Mouse (Mus musculus): ENCODE measurements around the gene Col1a1. TPM values are rescaled to one million over a fixed set of nuclear protein-coding genes. Genes with fewer than 3 reads are reported as not detected.

Gene Col1a1
- total and polyA plus RNA-seq, 3 experiments: 0.11 to 0.13 TPM; not detected in 1

DNA sequence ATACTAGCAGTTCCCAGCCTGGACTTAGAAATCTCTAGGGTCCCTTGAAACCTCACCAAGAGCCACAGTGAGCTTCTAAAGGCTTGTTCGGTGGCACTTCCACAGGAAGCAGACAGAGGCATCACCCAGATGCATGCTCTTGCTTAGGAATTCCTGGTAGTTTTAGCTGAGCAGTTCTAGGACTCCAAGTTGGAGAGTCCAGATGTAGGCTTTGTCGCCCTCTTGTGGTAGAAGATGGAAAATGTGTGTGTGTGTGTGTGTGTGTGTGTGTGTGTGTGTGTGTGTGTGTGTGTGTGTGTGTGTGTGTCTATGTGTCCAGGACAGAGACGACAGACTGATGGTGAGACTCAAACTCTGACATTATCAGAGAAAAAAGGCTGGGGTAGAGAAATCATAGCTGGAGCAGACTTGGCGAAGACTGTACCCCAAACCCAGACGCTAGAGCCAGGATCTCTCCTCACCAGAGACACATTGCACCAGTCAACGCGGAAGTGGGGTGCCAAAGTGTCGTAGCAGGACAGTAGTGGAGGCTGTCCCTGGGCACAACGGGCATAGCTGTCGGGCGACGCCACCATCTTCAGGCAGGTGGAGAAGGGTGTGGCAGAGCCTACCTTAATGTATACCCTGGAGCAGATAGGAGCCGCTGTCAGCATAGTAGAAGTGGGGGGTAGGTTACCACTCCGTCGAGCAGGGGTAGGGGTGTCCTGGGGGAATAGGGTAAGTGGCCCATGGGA is 34.4 kb downstream of the Col1a1 start:
- no peak overlapping the region for H3K27ac ChIP-seq (ENCODE audit: insufficient read depth, low read depth)
- DNase-seq (ENCODE audit: extremely low read depth): peak; percentile 68
- no peak overlapping the region for H3K4me3 ChIP-seq (replicated peaks in 1 of 3; ENCODE audit: low read depth in 2 of 3, low read length in 2 of 3, poor library complexity in 1 of 3)
- no peak overlapping the region for H3K4me2 ChIP-seq (ENCODE audit: insufficient read depth, low read depth, poor library complexity, severe bottlenecking)
- peaks cover 15 to 27% of the 10 kb centered on the region in 2 experiments for H3K4me1 ChIP-seq (ENCODE audit: control insufficient read depth in 1 of 2, insufficient read depth in 2 of 2)
- H3K36me3 ChIP-seq (replicated peaks in 1 of 2; ENCODE audit: control insufficient read depth in 1 of 2, insufficient read depth in 1 of 2, low read length in 1 of 2): no peaks in the 10 kb centered on the region
- in situ Hi-C loops (cut with MboI; ENCODE audit: low pct_ligation_motif_present, low pct_unique_long_range_greater_than_20kb, low sequenced_read_pairs): loop anchor here (5.0 kb wide), 1 partner anchor 33 kb away; the partner anchor contains the start of gene Col1a1
- no peaks in the 10 kb centered on the region for H3K9me3 ChIP-seq (replicated peaks; ENCODE audit: low read length)
- dilution Hi-C loops (cut with MboI; ENCODE audit: extremely low pct_ligation_motif_present, extremely low pct_unique_long_range_greater_than_20kb, low sequenced_read_pairs): no loop called here
- H3K27me3 ChIP-seq (replicated peaks): peaks cover 87% of the 10 kb centered on the region
- TF ChIP-seq RAD21 (IDR thresholded peaks at IDR 0.05; ENCODE audit: low read depth, low read length): peak; percentile 66
- TF ChIP-seq USF1 (IDR thresholded peaks at IDR 0.05; ENCODE audit: low read depth, low read length): no peak
- no peak for TF ChIP-seq POLR2AphosphoS2 (IDR thresholded peaks at IDR 0.05; ENCODE audit: low read depth, low read length)
- no peak for TF ChIP-seq PAX5 (IDR thresholded peaks at IDR 0.05; ENCODE audit: low read length)
- no peak for TF ChIP-seq NRF1 (IDR thresholded peaks at IDR 0.05; ENCODE audit: low read depth, low read length)
- TF ChIP-seq BHLHE40 (IDR thresholded peaks at IDR 0.05; ENCODE audit: low read depth, low read length): no peak
- peak; percentile 74 for TF ChIP-seq SMC3 (IDR thresholded peaks at IDR 0.05; ENCODE audit: low read depth, low read length)
- TF ChIP-seq ZKSCAN1 (IDR thresholded peaks at IDR 0.05; ENCODE audit: borderline replicate concordance, low read depth, low read length): no peak
- no peak for TF ChIP-seq TBP (conservative IDR thresholded peaks at IDR 0.05; ENCODE audit: low read depth, low read length)
- no peak for TF ChIP-seq MEF2A (IDR thresholded peaks at IDR 0.05; ENCODE audit: borderline replicate concordance, low read depth, low read length)
- TF ChIP-seq E2F4 (IDR thresholded peaks at IDR 0.05; ENCODE audit: insufficient replicate concordance, low read depth, low read length): no peak
- TF ChIP-seq CHD2 (IDR thresholded peaks at IDR 0.05; ENCODE audit: low read length): 0 out of 2 replicates have a peak, but pooled peaks have one; percentile 29
- no peak for TF ChIP-seq GABPA (IDR thresholded peaks at IDR 0.05; ENCODE audit: insufficient replicate concordance, low read depth, low read length)
- no peak for TF ChIP-seq RCOR1 (conservative IDR thresholded peaks at IDR 0.05; ENCODE audit: low read depth, low read length)
- no peak for TF ChIP-seq MYC (IDR thresholded peaks at IDR 0.05; ENCODE audit: low read depth, low read length)
- TF ChIP-seq SIN3A (IDR thresholded peaks at IDR 0.05; ENCODE audit: low read length): 0 out of 2 replicates have a peak, but pooled peaks have one; percentile 22
- TF ChIP-seq HCFC1 (IDR thresholded peaks at IDR 0.05; ENCODE audit: low read depth, low read length): no peak
- no peak for TF ChIP-seq MAZ (IDR thresholded peaks at IDR 0.05; ENCODE audit: low read depth, low read length)
- no peak for TF ChIP-seq TCF12 (IDR thresholded peaks at IDR 0.05; ENCODE audit: low read depth, low read length)
- no peak for TF ChIP-seq ZC3H11A (IDR thresholded peaks at IDR 0.05; ENCODE audit: low read depth, low read length)
- TF ChIP-seq JUN (IDR thresholded peaks at IDR 0.05; ENCODE audit: insufficient read depth, low read depth, low read length): no peak
- no peak for TF ChIP-seq ZMIZ1 (IDR thresholded peaks at IDR 0.05; ENCODE audit: low read depth, low read length)
- TF ChIP-seq JUND (conservative IDR thresholded peaks at IDR 0.05; ENCODE audit: low read depth, low read length): no peak
- peak; percentile 68 to 90 for TF ChIP-seq CTCF (conservative IDR thresholded peaks at IDR 0.05 in 1 of 2, IDR thresholded peaks at IDR 0.05 in 1 of 2; ENCODE audit: low read depth in 2 of 2, low read length in 2 of 2)
- no peak for TF ChIP-seq IRF4 (IDR thresholded peaks at IDR 0.05; ENCODE audit: low read depth, low read length)
- TF ChIP-seq CHD1 (IDR thresholded peaks at IDR 0.05; ENCODE audit: low read depth, low read length): no peak
- TF ChIP-seq POLR2A (IDR thresholded peaks at IDR 0.05; ENCODE audit: low read depth, low read length): no peak
- TF ChIP-seq NELFE (IDR thresholded peaks at IDR 0.05; ENCODE audit: low read depth, low read length): peak; percentile 38; the same call in 1 of the 2 replicates
- TF ChIP-seq KAT2A (IDR thresholded peaks at IDR 0.05; ENCODE audit: insufficient replicate concordance, low read length): no peak
- TF ChIP-seq ETS1 (conservative IDR thresholded peaks at IDR 0.05; ENCODE audit: low read depth, low read length): no peak
- no peak for TF ChIP-seq MAX (IDR thresholded peaks at IDR 0.05; ENCODE audit: low read length)
- TF ChIP-seq MAFK (IDR thresholded peaks at IDR 0.05; ENCODE audit: insufficient replicate concordance, low read length): no peak
- peak; percentile 38; the same call in 1 of the 2 replicates for TF ChIP-seq ELF1 (IDR thresholded peaks at IDR 0.05; ENCODE audit: low read depth, low read length)
- TF ChIP-seq USF2 (conservative IDR thresholded peaks at IDR 0.05; ENCODE audit: low read depth, low read length): no peak
- no peak for TF ChIP-seq ZNF384 (IDR thresholded peaks at IDR 0.05; ENCODE audit: low read depth, low read length)
- TF ChIP-seq MXI1 (IDR thresholded peaks at IDR 0.05; ENCODE audit: low read depth, low read length): no peak
- TF ChIP-seq UBTF (IDR thresholded peaks at IDR 0.05; ENCODE audit: low read depth, low read length): no peak
- TF ChIP-seq EP300 (IDR thresholded peaks at IDR 0.05; ENCODE audit: low read length): no peak
- H3K9ac ChIP-seq (ENCODE audit: insufficient read depth, low read depth): no peak overlapping the region
- no peaks in the 10 kb centered on the region for H3K79me2 ChIP-seq (replicated peaks; ENCODE audit: control insufficient read depth, extremely low read depth, insufficient read depth, poor library complexity, severe bottlenecking)
